Mouse (Mus musculus) forebrain, embryonic 16.5 days (tissue): ENCODE results near the gene Arhgef12. TPM values are rescaled to one million over a fixed set of nuclear protein-coding genes. Genes with fewer than 3 reads are reported as not detected.

Experiments
- ATAC-seq: fragments of 200-750 bp; cut with Nextera tagmentation; 2 replicates; pipeline ENCODE4 v1.8.0; 2017; ENCODE audit warnings: mild to moderate bottlenecking, moderate library complexity
- H3K27ac ChIP-seq: fragments of 300-500 bp; sonication (generic); 2 replicates; pipeline ENCODE4 v1.5.1; 2014; ENCODE audit warnings: low read length, control low read depth
- H3K27me3 ChIP-seq: fragments of 300-500 bp; sonication (generic); replicated peaks from 2 replicates; pipeline ENCODE4 v1.6.1; 2014; ENCODE audit warnings: low read length; ENCODE audit not compliant: control insufficient read depth, insufficient read depth
- H3K36me3 ChIP-seq: fragments of 300-500 bp; sonication (generic); 2 replicates; pipeline ENCODE4 v1.6.1; 2014; ENCODE audit not compliant: control insufficient read depth, insufficient read depth
- H3K4me1 ChIP-seq: fragments of 300-500 bp; sonication (generic); replicated peaks from 2 replicates; pipeline ENCODE4 v1.6.1; 2014; ENCODE audit warnings: low read length; ENCODE audit not compliant: control insufficient read depth, insufficient read depth
- H3K4me2 ChIP-seq: fragments of 300-500 bp; sonication (generic); 2 replicates; pipeline ENCODE4 v1.6.1; 2014; ENCODE audit warnings: mild to moderate bottlenecking, low read length, control low read depth
- H3K4me3 ChIP-seq: fragments of 300-500 bp; sonication (generic); replicated peaks from 2 replicates; pipeline ENCODE4 v1.5.1; 2014; ENCODE audit warnings: mild to moderate bottlenecking, low read length, control low read depth
- H3K9ac ChIP-seq: fragments of 300-500 bp; sonication (generic); replicated peaks from 2 replicates; pipeline ENCODE4 v1.6.1; 2014; ENCODE audit warnings: low read depth, low read length, control low read depth
- H3K9me3 ChIP-seq: fragments of 300-500 bp; sonication (generic); 2 replicates; pipeline ENCODE4 v1.6.1; 2016; ENCODE audit warnings: low read length; ENCODE audit not compliant: control insufficient read depth
- whole genome bisulfite sequencing: fragments of 180-500 bp; shearing (Covaris S2); extraction: QIAGEN DNeasy Blood & Tissue Kit; methylation state at CpG from one replicate; pipeline ENCODE4 v1.1.7; 2014; 5-methylcytosine and 5-hydroxymethylcytosine counted together
- polyA plus RNA-seq: library from polyadenylated mRNA; unstranded; fragments of >200 nt; fragmentation: Nextera tagmentation; extraction: Ambion mirVana; gene quantifications from 2 replicates; pipeline ENCODE4 v1.2.1, GENCODE M21; 2015

Arhgef12 gene
- polyA plus RNA-seq, 1 experiment from 2014 or later = 20.5 TPM

DNA sequence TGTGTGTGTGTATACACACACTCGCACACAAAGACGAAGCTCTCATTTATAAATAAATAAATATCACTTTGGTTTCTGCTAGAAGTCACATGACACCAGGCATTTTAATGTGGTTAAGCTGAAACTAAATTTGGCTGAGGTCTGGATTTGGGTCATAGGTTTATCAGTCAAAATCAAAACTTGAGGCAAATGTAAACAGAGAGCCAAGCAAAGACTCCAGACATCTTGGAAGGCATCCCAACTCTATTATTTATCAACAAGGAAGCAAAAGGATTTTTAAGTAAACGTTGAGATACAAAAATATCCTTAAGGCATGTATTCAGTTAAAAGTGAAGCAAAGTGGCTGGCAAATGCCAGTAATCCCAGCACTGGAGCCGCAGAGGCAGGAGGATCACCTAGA, 7.8 kb upstream of the Arhgef12 start:
- Histone ChIP-seq H3K27me3 (no peaks in the 10 kb centered on the region), H3K9ac (no peak overlapping the region), H3K4me2 (no peak overlapping the region), H3K27ac (no peak overlapping the region), H3K36me3 (peaks cover 14% of the 10 kb centered on the region), H3K4me3 (no peak overlapping the region), H3K9me3 (no peaks in the 10 kb centered on the region), H3K4me1 (peaks cover 10% of the 10 kb centered on the region)
- WGBS = 91% methylated on average over 4 of the region's 4 CpGs
- no peak for ATAC-seq

DNA sequence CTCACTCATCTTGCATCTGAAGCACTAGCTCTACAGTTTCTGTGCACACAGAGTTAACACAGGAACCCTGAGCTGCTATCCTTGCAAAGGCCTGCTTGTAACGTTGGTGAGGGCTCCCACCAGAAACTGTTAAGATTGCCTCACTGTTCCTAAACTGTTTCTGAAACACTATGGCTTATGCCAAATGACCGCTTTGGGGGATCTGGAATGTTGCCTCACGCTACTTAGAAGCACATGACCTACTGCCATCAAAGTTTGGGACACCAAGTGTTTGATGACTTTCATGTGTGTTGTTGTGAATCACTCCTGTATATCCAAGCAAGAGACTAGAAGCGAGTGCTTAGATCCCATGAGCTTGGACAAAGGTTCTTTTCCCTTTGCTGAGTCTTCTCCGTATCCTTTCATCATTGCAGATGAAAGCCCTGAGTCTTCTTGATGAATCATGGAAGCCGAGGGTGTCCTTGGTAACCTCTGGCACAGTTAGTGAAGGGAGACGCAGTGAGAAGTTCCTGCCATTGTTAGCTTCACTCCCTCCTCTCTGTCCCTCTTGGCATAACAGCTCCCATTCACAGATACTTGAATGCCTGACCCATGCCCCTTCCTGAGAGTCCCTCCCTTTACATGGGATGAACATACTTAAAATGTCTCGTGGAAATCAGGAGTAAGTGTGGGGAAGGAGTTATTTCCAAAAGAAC, 3.4 kb upstream of the Arhgef12 start:
- ATAC-seq = no peak
- Histone ChIP-seq H3K9me3 (no peaks in the 10 kb centered on the region), H3K27me3 (no peaks in the 10 kb centered on the region), H3K4me2 (no peak overlapping the region), H3K27ac (no peak overlapping the region), H3K4me1 (peaks cover 16% of the 10 kb centered on the region), H3K9ac (no peak overlapping the region), H3K36me3 (peaks cover 14% of the 10 kb centered on the region), H3K4me3 (no peak overlapping the region)
- 86% methylated on average over 8 of the region's 8 CpGs for WGBS

DNA sequence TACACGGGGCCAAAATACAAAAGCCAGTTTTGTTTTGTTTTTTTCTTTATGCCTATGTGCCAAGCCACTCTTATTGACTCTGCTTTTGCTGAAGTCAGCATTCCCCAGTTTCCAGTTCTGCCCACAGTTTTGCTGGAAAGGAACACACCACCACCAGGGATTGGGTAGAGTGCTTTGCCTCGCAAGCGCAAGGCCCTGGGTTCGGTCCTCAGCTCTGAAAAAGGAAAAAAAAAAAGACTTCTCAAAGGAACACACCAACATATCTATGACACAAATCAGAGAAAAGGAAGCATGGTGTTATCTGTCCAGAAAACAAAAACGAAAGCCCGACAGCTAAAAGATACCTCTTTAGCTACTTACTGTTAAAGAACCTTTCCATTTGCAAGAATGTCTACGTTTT, 2.1 kb upstream of the Arhgef12 start:
- WGBS = 85% methylated on average over 7 of the region's 7 CpGs
- no peak for ATAC-seq
- Histone ChIP-seq H3K4me2 (no peak overlapping the region), H3K36me3 (peaks cover 14% of the 10 kb centered on the region), H3K27ac (no peak overlapping the region), H3K4me3 (no peak overlapping the region), H3K4me1 (peaks cover 18% of the 10 kb centered on the region), H3K9me3 (no peaks in the 10 kb centered on the region), H3K27me3 (no peaks in the 10 kb centered on the region), H3K9ac (no peak overlapping the region)

DNA sequence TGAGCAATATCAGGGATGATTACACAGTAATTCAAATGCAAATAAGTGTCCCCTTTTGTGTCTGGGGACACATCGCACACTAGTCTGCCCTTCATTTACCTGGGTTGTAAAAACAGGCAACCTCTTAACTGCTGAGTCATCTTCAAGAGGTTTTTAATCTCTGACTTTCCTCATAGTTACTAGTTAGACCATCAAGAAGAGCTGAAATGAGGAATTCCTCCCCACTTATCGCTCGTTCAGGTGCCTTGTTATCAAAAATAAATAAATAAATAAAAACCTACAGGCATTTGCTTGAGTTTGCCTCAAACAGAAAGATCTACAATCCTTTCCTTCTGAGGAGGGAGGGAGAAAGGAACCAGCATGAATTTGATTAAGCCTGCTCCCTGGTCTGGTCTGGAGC, 1.7 kb upstream of the Arhgef12 start:
- no peaks in the 10 kb centered on the region for H3K9me3 ChIP-seq
- no peak overlapping the region for H3K9ac ChIP-seq
- no peak for ATAC-seq
- no peak overlapping the region for H3K4me2 ChIP-seq
- H3K36me3 ChIP-seq = peaks cover 14% of the 10 kb centered on the region
- peaks cover 22% of the 10 kb centered on the region for H3K4me1 ChIP-seq
- no peaks in the 10 kb centered on the region for H3K27me3 ChIP-seq
- H3K4me3 ChIP-seq = no peak overlapping the region
- H3K27ac ChIP-seq = no peak overlapping the region
- WGBS = 83% methylated on average over 3 of the region's 3 CpGs

DNA sequence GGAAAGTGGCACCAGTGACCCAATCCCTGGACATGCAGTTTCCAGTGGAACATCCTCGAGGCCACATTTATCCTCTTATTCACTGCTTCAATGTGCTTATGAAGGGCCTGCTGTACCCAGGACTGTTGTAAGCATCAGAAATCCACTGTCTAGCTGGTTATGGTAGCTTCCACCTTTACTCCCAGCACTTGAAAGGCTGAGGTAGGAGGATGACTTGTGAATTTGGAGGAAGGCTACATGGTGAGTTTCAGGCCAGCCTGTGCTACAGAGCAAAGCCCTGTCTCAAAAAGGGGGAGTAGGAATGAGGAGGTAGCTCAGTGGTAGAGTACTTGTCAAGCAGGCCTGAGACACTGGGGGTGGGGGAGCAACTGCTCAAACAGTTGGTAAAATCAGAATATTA, 1.0 kb upstream of the Arhgef12 start:
- no peak for ATAC-seq

DNA sequence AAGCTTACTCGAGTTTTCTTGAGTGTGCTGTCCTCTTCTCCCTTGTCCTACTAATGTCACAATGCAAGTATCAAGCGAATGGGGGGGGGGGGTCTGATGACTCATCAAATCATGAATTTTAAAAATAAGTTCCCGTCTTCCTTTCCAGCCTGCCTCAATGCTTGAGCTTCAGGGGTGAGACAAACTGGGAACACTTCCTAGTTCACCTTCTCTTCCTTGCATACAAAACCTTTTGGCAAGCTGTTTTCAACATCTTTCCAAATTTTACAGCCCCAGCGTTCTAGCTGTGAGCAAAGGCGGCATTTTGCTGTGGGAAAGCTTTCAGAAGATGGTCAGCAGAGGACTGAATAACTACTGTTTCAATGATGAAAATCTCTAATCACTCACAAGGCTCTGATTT, 516 bp upstream of the Arhgef12 start:
- no peak for ATAC-seq
- H3K4me1 ChIP-seq = peaks cover 32% of the 10 kb centered on the region
- H3K9ac ChIP-seq = no peak overlapping the region
- H3K9me3 ChIP-seq = no peaks in the 10 kb centered on the region
- H3K4me3 ChIP-seq = no peak overlapping the region
- H3K4me2 ChIP-seq = no peak overlapping the region
- H3K36me3 ChIP-seq = peaks cover 14% of the 10 kb centered on the region; the same call in 1 of the 2 replicates
- no peak overlapping the region for H3K27ac ChIP-seq
- 63% methylated on average over 5 of the region's 5 CpGs for WGBS
- H3K27me3 ChIP-seq = no peaks in the 10 kb centered on the region

More for the DNA sequence above, 1.0 kb upstream of the Arhgef12 start:
- WGBS = 75% methylated on average over 1 of the region's 1 CpGs
- H3K27ac ChIP-seq = no peak overlapping the region
- no peaks in the 10 kb centered on the region for H3K27me3 ChIP-seq
- peaks cover 14% of the 10 kb centered on the region; the same call in 1 of the 2 replicates for H3K36me3 ChIP-seq
- H3K9me3 ChIP-seq = no peaks in the 10 kb centered on the region
- no peak overlapping the region for H3K4me2 ChIP-seq
- no peak overlapping the region for H3K9ac ChIP-seq
- H3K4me1 ChIP-seq = peaks cover 27% of the 10 kb centered on the region
- no peak overlapping the region for H3K4me3 ChIP-seq

DNA sequence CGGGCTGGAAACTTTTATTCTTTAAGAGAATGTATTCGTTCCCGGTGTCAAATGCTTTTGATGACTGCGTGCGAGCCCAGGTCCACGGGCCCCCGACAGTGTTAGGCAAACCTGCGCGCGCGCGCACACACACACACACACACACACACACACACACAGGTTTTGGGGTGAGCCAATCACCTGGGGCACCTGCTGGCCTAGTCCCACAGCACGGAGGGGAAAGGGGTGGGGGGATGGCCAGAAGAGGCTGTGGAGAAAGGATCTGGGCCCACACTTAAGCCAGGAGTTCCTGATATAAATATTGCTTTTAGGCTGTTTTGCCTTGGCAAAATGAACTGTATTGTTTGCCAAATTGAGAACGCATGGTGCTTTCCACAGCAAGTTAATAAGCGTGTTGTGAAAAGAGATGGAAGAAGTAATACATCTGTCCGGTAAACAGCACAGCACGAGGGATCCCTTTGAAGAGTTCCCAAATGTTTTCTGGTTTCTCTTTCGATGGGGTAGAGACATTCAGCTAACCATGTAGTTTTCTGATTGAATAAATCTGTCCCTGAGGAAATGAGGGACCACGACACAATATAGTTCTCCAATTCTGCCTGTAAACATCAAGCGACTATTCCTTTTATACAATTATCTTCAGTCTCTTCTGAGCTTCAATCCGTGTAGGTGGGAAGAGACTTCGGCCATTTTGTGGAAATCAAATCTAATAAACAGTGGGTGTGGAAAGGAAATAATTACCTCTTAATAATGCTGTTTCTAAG, 433 bp downstream of the Arhgef12 start:
- H3K9ac ChIP-seq = peak overlapping the region; percentile 91
- H3K36me3 ChIP-seq = peaks cover 14% of the 10 kb centered on the region; the same call in 1 of the 2 replicates
- peak; percentile 6 for ATAC-seq
- 13% methylated on average over 22 of the region's 22 CpGs for WGBS
- peak overlapping the region; percentile 31; the same call in 1 of the 2 replicates for H3K27ac ChIP-seq
- H3K4me3 ChIP-seq = peak overlapping the region; percentile 88
- peaks cover 36% of the 10 kb centered on the region for H3K4me1 ChIP-seq
- no peaks in the 10 kb centered on the region for H3K27me3 ChIP-seq
- peak overlapping the region; percentile 81 for H3K4me2 ChIP-seq
- no peaks in the 10 kb centered on the region for H3K9me3 ChIP-seq

DNA sequence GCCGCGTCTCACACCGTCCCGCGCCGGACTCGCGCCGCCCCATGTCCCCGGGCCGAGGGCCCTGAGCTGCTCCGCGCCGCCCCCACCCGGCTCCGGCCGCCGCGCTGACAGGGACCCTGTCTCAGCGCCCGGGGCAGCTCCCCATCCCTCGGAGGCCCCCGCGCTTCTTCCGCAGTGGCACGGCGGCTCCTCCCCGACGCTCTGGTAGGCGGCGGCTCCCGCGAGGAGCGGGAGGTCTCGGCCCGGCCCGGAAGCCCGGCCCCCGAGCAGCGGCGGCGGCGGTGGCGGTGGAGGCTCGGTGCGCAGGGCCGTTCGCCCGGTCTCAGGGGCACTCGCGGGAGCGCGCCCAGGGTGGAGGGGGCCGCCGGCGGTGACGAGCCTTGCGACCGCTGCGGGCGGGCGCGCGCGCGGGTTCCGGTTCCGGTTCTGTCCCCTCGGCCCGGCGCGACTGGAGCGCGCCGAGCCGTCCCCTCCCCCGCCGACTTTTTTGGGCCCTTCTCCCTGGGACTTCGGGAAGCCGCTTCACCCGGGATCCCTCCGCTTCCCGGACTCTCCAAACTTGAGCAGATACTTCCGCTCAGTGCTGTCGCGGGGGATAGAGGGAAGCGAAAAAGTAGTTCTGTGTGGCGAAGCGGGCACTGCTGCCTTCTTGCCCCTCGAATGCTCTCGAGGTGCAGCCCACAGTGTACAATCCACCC, 1.2 kb downstream of the Arhgef12 start:
- Histone ChIP-seq H3K9me3 (no peaks in the 10 kb centered on the region), H3K4me1 (peaks cover 37% of the 10 kb centered on the region), H3K27me3 (no peaks in the 10 kb centered on the region), H3K27ac (peak overlapping the region; percentile 87), H3K9ac (peak overlapping the region; percentile 91), H3K4me3 (peak overlapping the region; percentile 88), H3K4me2 (peak overlapping the region; percentile 81), H3K36me3 (0 out of 2 replicates have a peak, but pooled peaks cover 7% of the 10 kb centered on the region)
- under 1% methylated on average over 68 of the region's 91 CpGs for WGBS
- ATAC-seq = peak; percentile 80
